Mouse (Mus musculus) pancreas, adult 10 weeks (tissue): ENCODE measurements around the gene Mogat2. TPM values are rescaled to one million over a fixed set of nuclear protein-coding genes. Genes with fewer than 3 reads are reported as not detected.

Experiments
- polyA plus RNA-seq: library from polyadenylated mRNA; stranded (reverse); fragments of 350-450 nt; fragmentation: Illumina TruSeq; extraction: RNeasy Lipid Tissue Mini Kit (QIAGEN cat#74804); gene quantifications from one replicate; pipeline ENCODE4 v1.2.3, GENCODE M21; 2015; ENCODE audit warnings: low read depth, low replicate concordance; ENCODE audit not compliant: insufficient read depth

Mogat2 gene
- not detected for polyA plus RNA-seq

DNA sequence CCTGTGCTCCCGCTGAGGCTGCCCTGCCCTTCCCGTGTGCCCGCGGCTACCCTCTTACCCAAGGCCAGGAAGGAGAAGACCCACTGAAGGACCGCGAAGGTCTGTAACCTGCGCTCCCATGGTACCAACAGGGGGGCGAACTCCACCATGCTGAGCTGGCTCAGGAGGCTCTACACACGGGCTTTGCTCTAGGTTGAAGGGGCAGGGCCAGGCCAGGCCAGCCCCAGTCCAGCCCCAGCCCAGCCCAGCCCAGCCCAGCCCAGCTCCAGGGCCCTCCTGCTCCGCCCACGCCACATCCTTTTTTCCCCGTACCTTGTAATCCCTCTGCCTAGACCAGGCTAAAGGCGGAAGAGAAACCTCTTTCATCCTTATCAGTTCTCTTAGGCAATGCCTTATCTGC lies at the start of gene Mogat2:
Gene Mogat2 (minus strand): TSS at position 203 of the 400 bp plus-strand sequence.

DNA sequence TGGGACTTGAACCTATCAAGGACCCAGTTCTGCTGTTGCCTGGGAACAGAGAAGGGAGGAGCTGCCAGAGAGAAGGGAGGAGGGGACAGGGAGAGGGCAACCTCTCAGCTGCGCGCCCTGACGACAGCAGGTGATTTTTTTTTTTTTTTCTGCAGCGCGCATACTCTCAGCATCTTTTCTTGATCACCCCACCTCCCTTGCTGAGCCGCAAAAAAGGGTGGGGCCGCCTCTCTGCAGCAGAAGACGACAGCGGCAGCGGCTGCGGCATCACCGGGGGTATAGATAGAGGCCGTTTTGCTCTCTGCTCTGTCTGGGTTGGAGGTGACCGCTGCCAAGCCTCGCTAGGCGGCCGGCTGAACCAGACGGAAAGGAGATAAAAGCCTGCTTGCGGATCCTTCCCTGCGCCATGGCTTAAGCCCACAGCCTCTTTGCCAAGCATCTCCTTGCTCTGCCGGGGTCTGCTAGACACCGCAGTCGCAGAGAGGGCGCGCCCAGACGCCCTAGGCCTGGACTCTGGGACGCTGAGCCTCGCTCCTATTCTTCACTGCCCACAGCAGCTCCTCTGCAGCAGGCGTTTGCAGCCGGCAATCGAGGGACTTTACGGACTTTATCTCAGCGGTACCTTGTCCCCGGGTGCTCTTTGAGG lies 29.0 kb upstream of the Mogat2 start, which contains the start of gene Map6:
Gene Map6 (plus strand): TSS at position 197 of the 646 bp plus-strand sequence.

DNA sequence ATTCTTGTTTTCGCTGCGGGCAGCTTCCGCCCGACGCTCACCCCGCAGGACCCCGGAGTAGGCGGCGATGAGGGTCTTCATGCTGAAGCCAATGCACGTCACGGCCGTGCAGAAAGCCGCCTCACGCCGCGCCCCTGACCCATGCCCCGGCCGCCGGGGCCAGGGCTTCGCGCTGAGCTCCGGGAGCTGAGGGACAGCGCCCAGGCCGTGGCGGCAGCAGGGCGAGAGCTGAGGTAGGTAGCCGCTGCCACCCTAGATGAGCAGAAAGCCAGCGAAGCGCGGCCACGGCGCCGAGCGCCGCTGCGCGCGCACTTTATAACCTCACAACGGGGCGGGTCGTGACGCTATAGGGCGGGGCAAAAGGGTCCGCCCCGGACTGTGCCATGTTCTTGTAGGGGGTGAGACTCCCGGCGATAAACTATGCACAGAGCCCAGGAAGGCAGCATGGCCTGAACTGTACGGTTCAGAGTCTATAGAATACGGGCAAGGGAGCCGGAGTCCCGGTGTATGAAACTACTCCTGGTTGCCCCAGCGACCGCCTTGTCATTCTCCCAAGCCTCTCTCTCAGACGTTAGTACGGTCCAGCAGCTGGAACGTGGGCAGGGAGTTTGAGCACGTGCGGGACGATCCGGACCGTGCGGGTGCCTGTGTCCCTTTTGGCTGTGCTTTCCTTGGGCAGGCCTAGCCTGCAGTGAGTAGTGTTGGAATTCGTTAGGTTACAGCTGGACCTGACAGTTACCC lies 55.8 kb downstream of the Mogat2 start, which contains the start of gene Dgat2:
Gene Dgat2 (minus strand): TSS at position 288 of the 741 bp plus-strand sequence.

Other genes with a start within 250 kb of the Mogat2 start
- gene Uvrag, start 97.5 kb downstream of the Mogat2 start, polyA plus RNA-seq = 4.5 TPM
- gene Dgat2, start 55.9 kb downstream of the Mogat2 start, polyA plus RNA-seq = 6.7 TPM
- gene Map6, start 28.8 kb upstream of the Mogat2 start, polyA plus RNA-seq = 3.8 TPM
- 67.3 TPM for gene Serpinh1, start 114.6 kb upstream of the Mogat2 start, polyA plus RNA-seq
- 9.1 TPM for gene Gdpd5, start 142.8 kb upstream of the Mogat2 start, polyA plus RNA-seq
- gene Klhl35, start 227.4 kb upstream of the Mogat2 start, polyA plus RNA-seq = 0.48 TPM
- 267 TPM for gene Rps3, start 245.1 kb upstream of the Mogat2 start, polyA plus RNA-seq